Mouse (Mus musculus): ENCODE measurements at regions not wholly inside any gene's neighbourhood (a gene's known extent, or its start where the extent isn't known, plus 50 kb on each side); places are given as distances from the start of the nearest gene placed in this dataset.
A peak's percentile ranks its signal among the peaks of the same experiment; 100 is the strongest.

DNA sequence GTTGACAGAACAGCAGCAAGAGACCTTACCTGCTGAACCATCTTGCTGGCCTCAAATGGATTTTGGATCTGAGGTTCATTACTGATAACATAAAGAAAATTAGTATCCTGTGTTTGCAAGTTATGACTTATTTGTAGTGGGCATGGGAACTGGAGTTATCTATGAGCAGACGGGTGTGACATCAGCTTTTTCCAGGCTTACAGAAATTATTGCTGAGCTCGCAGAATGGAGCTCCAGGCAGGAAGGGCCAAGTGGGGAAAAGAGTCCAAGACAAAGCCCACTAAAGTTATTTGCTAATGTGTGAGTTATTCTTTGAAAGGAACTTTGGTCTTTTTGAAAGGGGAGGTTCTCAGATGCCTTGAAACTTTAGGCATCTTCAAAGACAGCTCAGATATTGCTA lies 126.4 kb upstream of the Fbxo11 start:
- H3K9ac ChIP-seq: no peak overlapping the region
- no peaks in the 10 kb centered on the region for H3K4me1 ChIP-seq (replicated peaks)
- WGBS: 63% methylated on average over 2 of the region's 2 CpGs
- no peaks in the 10 kb centered on the region for H3K9me3 ChIP-seq
- no peaks in the 10 kb centered on the region for H3K27me3 ChIP-seq (replicated peaks)
- H3K36me3 ChIP-seq: no peaks in the 10 kb centered on the region
- no peak overlapping the region for H3K27ac ChIP-seq
- H3K4me3 ChIP-seq (replicated peaks): no peak overlapping the region
- no peak for ATAC-seq
- H3K4me2 ChIP-seq (replicated peaks): no peak overlapping the region

DNA sequence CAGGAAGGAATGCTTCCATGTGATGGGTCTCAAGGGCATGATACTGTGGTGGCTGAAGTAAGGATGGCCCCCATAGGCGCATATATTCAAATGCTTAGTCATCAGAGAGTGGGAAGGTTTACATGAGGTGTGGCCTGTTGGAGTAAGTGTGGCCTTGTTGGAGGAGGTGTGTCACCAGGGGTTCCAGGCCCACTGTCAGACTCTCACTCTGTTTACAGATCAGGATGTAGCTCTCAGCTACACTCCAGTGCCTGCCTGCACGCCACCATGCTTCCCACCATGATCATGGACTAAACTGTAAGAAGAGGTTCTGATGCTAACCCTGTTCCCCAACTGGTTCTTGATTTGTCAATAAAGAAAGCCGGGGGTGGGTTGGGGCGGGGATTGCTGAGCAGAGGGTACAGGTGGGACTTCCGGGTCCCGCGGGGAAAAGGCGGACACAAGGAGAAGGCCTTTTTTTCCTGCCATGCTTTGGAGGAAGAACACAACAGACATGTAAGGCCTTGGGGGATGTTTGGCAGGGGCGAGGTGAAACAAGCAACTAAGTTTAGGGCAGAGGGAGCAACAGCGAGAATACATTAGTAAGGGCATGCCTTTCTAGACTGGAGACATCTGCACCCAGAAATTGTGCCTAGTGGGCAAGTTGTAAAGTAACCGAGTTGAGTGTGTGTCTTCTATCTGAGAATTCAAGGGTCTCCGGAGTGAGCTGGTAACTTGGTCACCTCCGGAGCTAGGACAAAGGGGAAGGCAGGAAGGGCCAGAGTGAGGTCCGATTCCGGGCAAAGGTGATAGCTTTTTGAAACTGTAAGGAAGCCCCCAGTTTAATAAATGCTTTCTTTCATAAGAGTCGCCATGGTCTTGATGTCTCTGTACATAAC lies 127.1 kb upstream of the Fbxo11 start:
- no peaks in the 10 kb centered on the region for H3K27me3 ChIP-seq (replicated peaks)
- no peak for ATAC-seq
- no peaks in the 10 kb centered on the region for H3K4me1 ChIP-seq (replicated peaks)
- WGBS: 92% methylated on average over 16 of the region's 16 CpGs
- H3K36me3 ChIP-seq: no peaks in the 10 kb centered on the region
- no peak overlapping the region for H3K4me3 ChIP-seq (replicated peaks)
- no peak overlapping the region for H3K9ac ChIP-seq
- H3K4me2 ChIP-seq (replicated peaks): no peak overlapping the region
- no peaks in the 10 kb centered on the region for H3K9me3 ChIP-seq
- no peak overlapping the region for H3K27ac ChIP-seq

DNA sequence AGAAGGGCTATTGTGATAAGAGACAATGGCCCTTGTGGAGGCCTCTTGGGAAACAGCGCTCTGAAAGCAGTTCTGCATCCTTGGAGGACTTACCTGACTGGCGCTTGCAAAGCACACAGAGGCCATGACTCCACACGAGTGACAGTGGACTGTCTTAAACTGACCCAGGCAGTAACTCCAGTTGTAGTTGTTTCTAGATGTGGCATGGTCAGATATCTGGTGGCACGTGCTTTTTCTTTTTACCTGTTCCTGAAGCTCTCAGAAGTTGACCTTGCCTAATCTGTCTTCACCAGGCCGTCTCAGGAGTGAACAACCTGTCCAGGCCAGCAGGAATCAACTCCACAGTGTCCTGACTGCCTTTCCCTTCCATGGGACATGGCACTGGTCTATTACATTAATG lies 129.6 kb upstream of the Fbxo11 start:
- H3K9me3 ChIP-seq: no peaks in the 10 kb centered on the region
- no peaks in the 10 kb centered on the region for H3K36me3 ChIP-seq
- no peak overlapping the region for H3K4me2 ChIP-seq (replicated peaks)
- no peak for ATAC-seq
- no peaks in the 10 kb centered on the region for H3K27me3 ChIP-seq (replicated peaks)
- H3K4me3 ChIP-seq (replicated peaks): no peak overlapping the region
- H3K27ac ChIP-seq: no peak overlapping the region
- H3K9ac ChIP-seq: no peak overlapping the region
- WGBS: 85% methylated on average over 5 of the region's 5 CpGs
- H3K4me1 ChIP-seq (replicated peaks): no peaks in the 10 kb centered on the region

DNA sequence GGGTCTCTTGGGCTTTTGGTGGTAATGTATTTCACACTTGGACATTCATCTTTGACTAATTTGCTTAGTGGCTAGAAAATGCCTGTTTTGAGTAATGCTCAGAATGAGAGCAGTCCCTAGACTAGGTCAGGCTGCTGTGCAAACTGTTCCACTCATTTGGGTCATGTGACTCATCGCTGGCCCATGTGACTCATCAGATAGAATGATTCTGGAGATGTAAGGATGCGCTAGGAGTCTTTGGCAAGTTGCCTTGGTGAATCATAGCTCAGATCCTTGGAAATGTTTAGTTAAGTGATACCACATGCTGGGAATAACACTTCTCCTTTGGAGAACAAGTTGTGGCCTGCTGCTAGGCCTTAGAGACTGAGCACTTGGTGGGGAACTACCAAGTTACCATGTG lies 130.2 kb upstream of the Fbxo11 start:
- Histone ChIP-seq H3K4me2 (replicated peaks) (no peak overlapping the region), H3K36me3 (no peaks in the 10 kb centered on the region), H3K9ac (no peak overlapping the region), H3K9me3 (no peaks in the 10 kb centered on the region), H3K27ac (no peak overlapping the region), H3K4me1 (replicated peaks) (no peaks in the 10 kb centered on the region), H3K27me3 (replicated peaks) (no peaks in the 10 kb centered on the region), H3K4me3 (replicated peaks) (no peak overlapping the region)
- 0 out of 2 replicates have a peak, but pooled peaks have one; percentile 49 for ATAC-seq
- WGBS: 83% methylated on average over 2 of the region's 2 CpGs

DNA sequence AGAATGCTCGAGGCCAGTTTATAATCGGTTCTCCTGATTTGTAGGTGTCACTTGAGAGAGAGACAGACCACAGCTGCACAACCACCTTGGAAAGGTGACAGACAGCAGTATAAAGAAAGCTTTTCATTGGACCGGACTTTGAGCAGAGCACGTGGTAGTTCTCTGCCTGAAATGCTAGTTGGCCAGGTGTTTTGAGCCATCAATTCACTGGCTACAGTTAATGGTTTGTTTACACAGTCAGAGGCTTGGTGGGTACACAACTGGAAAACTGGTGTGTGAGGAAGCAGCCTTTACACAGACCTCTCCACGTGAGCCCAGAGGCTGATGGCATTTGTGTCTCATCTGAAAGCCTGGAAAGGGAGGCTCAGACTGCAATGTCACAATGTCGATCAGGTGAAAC lies 130.8 kb upstream of the Fbxo11 start:
- peak; percentile 79 for ATAC-seq

DNA sequence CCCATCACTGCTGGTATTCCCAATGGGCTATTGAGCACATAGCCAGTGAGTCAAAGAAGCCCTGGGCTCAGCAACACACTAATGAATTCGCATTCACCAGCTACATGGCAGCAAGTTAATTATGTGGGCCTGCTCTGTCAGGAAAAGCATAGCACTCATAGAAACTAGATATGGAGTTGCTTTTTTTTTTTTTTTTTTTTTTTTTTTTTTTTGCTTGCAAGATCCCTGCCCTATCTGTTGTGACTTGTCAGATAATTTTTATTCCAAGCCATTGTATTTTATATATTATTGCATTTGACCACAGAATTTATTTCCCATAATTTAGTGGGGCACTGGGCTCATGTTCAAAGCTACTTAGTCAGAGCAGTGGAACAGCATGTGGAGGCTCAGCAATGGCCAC lies 131.2 kb upstream of the Fbxo11 start:
- H3K27ac ChIP-seq: no peak overlapping the region
- H3K4me1 ChIP-seq (replicated peaks): no peaks in the 10 kb centered on the region
- H3K9me3 ChIP-seq: no peaks in the 10 kb centered on the region
- 74% methylated on average over 1 of the region's 1 CpGs for WGBS
- no peak overlapping the region for H3K4me3 ChIP-seq (replicated peaks)
- H3K36me3 ChIP-seq: no peaks in the 10 kb centered on the region
- peak; percentile 36 for ATAC-seq
- no peaks in the 10 kb centered on the region for H3K27me3 ChIP-seq (replicated peaks)
- no peak overlapping the region for H3K4me2 ChIP-seq (replicated peaks)
- H3K9ac ChIP-seq: no peak overlapping the region

More for the DNA sequence above, 130.8 kb upstream of the Fbxo11 start:
- Histone ChIP-seq H3K27ac (no peak overlapping the region), H3K4me3 (replicated peaks) (no peak overlapping the region), H3K9ac (no peak overlapping the region), H3K4me1 (replicated peaks) (no peaks in the 10 kb centered on the region), H3K27me3 (replicated peaks) (no peaks in the 10 kb centered on the region), H3K9me3 (no peaks in the 10 kb centered on the region), H3K36me3 (no peaks in the 10 kb centered on the region), H3K4me2 (replicated peaks) (no peak overlapping the region)
- 44% methylated on average over 6 of the region's 6 CpGs for WGBS

DNA sequence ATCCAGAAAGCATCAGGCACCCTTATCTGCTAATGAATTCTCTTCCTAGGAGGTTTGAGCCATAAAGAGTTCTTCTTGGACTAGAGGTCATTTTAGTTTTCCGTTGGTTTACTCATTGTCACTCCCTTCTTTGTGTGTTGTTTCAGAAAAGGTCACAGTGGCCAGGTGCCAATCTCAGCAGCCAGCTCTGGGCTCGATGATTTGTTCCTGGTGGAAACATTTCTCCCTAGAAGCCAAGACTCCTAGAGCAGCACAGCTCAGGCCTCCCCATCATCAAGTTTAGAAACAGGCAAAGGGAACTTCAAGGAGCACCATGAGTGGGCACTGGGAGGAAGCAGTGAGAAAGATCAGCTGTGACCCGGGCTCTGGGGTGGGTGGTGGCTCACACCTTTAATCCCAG lies 132.3 kb upstream of the Fbxo11 start:
- Histone ChIP-seq H3K4me3 (replicated peaks) (no peak overlapping the region), H3K4me1 (replicated peaks) (no peaks in the 10 kb centered on the region), H3K9me3 (no peaks in the 10 kb centered on the region), H3K9ac (no peak overlapping the region), H3K4me2 (replicated peaks) (no peak overlapping the region), H3K27me3 (replicated peaks) (no peaks in the 10 kb centered on the region), H3K36me3 (no peaks in the 10 kb centered on the region), H3K27ac (no peak overlapping the region)
- ATAC-seq: no peak
- WGBS: 59% methylated on average over 3 of the region's 3 CpGs

DNA sequence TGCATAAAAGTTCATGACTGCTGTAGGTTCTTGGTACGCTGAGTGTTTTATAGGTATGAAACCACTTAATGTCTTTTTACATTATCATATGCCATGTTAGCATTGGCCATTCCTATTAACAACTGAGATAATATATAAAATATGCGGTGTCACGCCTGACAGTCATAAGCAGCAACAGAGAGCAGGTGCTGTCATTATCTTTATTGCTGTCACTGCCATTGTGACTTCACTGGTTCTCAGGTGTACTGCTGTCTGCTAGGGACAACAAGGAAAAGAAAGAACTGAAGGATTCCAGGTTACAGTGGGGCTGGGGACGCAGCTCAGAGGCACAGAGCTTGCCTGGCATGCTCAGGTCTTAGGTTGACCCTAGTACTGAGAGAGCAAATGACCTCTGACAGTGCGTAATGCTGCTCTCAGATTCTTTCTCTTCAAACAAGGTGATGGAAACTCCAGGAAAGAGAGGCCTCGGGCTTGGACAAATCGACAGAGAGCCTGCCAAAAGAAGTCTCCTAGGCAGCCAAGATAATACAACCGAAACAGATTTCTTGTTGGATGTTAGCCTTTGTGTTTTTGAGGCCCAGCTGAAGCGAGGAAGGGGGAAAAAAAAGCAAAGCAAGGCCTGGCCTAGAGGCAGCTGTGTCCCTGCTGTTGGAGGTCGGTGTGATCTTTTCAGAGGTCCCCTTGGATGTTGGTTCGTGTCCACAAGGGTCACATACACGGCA lies 136.3 kb upstream of the Fbxo11 start:
- no peaks in the 10 kb centered on the region for H3K36me3 ChIP-seq
- H3K4me1 ChIP-seq (replicated peaks): no peaks in the 10 kb centered on the region
- H3K4me2 ChIP-seq (replicated peaks): no peak overlapping the region
- WGBS: 77% methylated on average over 12 of the region's 12 CpGs
- H3K27ac ChIP-seq: no peak overlapping the region
- H3K27me3 ChIP-seq (replicated peaks): no peaks in the 10 kb centered on the region
- H3K4me3 ChIP-seq (replicated peaks): no peak overlapping the region
- no peak overlapping the region for H3K9ac ChIP-seq
- ATAC-seq: 0 out of 2 replicates have a peak, but pooled peaks have one; percentile 31
- no peaks in the 10 kb centered on the region for H3K9me3 ChIP-seq

DNA sequence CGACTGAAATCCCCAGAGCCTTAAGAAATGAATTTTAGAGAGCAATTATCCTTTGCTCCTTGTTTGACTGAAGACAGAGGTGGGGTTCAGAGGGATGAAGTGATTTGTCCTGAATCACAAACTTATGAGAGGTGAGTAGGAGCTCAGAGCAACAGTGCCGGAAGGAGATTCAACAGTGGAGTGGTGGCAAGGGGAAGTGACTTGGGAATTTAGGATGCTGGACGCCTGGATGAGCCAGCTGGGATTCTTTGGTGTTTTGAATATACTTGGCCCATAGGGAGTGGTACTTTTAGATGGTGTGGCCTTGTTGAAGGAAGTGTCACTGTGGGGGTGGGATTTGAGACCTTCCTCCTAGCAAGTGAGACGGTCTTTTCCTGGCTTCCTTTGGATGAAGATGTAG lies 137.1 kb upstream of the Fbxo11 start:
- no peaks in the 10 kb centered on the region for H3K9me3 ChIP-seq
- no peaks in the 10 kb centered on the region for H3K27me3 ChIP-seq (replicated peaks)
- no peak overlapping the region for H3K4me3 ChIP-seq (replicated peaks)
- H3K4me2 ChIP-seq (replicated peaks): no peak overlapping the region
- ATAC-seq: no peak
- WGBS: 81% methylated on average over 4 of the region's 4 CpGs
- no peak overlapping the region for H3K27ac ChIP-seq
- H3K36me3 ChIP-seq: no peaks in the 10 kb centered on the region
- no peaks in the 10 kb centered on the region for H3K4me1 ChIP-seq (replicated peaks)
- H3K9ac ChIP-seq: no peak overlapping the region

DNA sequence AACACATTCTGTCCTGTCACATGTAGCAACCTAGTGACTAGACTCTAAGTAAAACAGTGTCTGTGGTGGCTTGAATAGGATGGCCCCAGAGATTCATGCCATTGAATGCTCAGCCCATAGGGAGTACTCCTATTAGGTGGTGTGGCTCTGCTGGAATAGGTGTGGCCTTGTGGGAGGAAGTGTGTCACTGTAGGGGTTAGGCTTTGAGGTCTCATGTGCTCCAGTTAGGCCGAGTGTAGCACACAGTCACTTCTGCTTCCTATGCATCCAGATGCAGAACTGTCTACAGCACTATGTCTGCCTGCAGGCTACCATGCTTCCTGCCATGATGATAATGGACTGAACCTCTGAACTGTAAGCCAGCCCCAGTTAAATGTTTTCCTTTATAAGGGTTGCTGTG lies 144.5 kb upstream of the Fbxo11 start:
- Histone ChIP-seq H3K4me3 (replicated peaks) (no peak overlapping the region), H3K4me1 (replicated peaks) (no peaks in the 10 kb centered on the region), H3K27me3 (replicated peaks) (no peaks in the 10 kb centered on the region), H3K9me3 (no peaks in the 10 kb centered on the region), H3K27ac (no peak overlapping the region), H3K9ac (no peak overlapping the region), H3K36me3 (no peaks in the 10 kb centered on the region), H3K4me2 (replicated peaks) (no peak overlapping the region)
- WGBS: 76% methylated on average over 1 of the region's 1 CpGs
- no peak for ATAC-seq

DNA sequence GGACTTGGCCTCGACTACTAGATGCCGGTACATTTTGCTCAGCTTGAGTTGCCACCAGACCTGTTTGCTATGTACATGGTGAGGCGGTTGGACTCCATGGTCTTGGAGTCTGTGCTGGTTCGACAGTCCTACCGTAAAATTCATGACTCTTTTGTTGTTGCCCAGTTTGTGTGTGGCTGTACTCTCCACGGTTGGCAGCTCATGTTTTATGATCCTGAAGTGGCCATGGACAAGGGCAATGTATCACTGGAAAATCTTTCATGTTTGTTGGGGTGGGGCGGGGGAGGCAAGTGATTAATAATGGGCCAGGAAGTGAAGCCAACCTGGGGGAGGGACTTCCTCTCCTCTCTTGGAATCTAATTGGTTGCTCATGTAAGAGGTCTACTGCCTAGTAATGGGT lies 147.0 kb upstream of the Fbxo11 start:
- Histone ChIP-seq H3K9ac (no peak overlapping the region), H3K4me1 (replicated peaks) (no peaks in the 10 kb centered on the region), H3K4me2 (replicated peaks) (no peak overlapping the region), H3K27ac (no peak overlapping the region), H3K27me3 (replicated peaks) (no peaks in the 10 kb centered on the region), H3K4me3 (replicated peaks) (no peak overlapping the region), H3K36me3 (no peaks in the 10 kb centered on the region), H3K9me3 (no peaks in the 10 kb centered on the region)
- WGBS: 83% methylated on average over 7 of the region's 7 CpGs
- ATAC-seq: no peak

DNA sequence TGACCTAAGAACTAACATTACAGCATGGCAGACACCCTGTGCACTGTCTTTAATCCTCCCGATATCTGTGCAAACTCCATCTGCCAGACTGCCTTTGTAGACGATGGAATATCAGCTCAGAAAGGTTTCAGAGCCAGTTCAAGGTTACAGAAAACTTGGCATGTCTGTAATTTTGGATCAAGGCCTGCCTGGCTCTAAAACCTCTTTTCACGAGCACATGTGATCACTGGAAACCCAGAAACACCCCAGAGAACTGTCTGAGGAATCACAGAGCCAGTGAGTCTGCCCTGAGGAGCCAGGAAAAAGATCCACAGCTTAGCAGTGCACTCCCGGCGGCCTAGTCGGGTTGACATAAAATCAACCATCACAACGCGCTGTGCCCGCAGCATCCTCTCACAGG lies 149.7 kb upstream of the Fbxo11 start:
- H3K9me3 ChIP-seq: no peaks in the 10 kb centered on the region

More for the DNA sequence above, 149.7 kb upstream of the Fbxo11 start:
- H3K4me2 ChIP-seq (replicated peaks): no peak overlapping the region
- H3K9ac ChIP-seq: no peak overlapping the region
- no peak overlapping the region for H3K27ac ChIP-seq
- no peak overlapping the region for H3K4me3 ChIP-seq (replicated peaks)
- H3K4me1 ChIP-seq (replicated peaks): no peaks in the 10 kb centered on the region
- WGBS: 75% methylated on average over 9 of the region's 9 CpGs
- H3K27me3 ChIP-seq (replicated peaks): no peaks in the 10 kb centered on the region
- no peaks in the 10 kb centered on the region for H3K36me3 ChIP-seq
- no peak for ATAC-seq
